Comparison of ENCODE assay signal across 24 mouse cellular contexts in the genomic region with DNA sequence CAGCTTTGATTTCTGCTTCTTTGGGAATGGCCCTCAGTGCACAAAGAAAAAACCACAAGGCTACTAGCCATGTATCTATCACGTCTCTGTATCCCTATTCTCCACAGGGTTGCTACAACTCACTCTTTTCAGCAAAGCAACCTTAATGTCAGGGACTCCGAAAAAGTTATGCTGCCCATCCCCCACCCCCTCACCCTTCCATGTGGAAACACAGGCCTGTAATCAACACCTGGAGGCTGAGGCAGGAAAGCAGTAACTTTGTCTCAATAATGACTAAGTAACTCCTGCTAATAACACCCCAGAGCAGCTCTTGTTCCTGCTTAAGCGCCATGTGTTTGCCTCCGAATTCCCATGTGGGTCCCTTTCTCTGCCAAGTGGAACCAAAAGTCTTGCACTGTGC. TPM values are rescaled to one million over a fixed set of nuclear protein-coding genes. Genes with fewer than 3 reads are reported as not detected.
DNase-seq lines count a peak whose midpoint lies in the region; ATAC-seq and TF ChIP-seq lines count a peak whose summit lies in the region.
"Had no signal": no experiment of that assay in that cellular context is flagged by ENCODE, and none has a peak within 500 bp of the region (broad histone marks: within the 10 kb centered on the region; RNA-seq: fewer than 3 reads in every experiment).

No protein-coding gene starts in this region.

- 0 out of 2 replicates have a peak overlapping the region, but pooled peaks have one; percentile 5 for H3K4me2 ChIP-seq in kidney, embryonic 14.5 days (replicated peaks; ENCODE audit: low read depth, low read length)
- H3K4me2 ChIP-seq in liver, embryonic 16.5 days (ENCODE audit: low read depth, low read length) = no peak overlapping the region
- no peak overlapping the region for H3K4me2 ChIP-seq in midbrain, embryonic 14.5 days (ENCODE audit: low read length)
- H3K4me2 ChIP-seq: forebrain, embryonic 15.5 days; heart, embryonic 12.5 days; hindbrain, embryonic 13.5 days; limb, embryonic 15.5 days; midbrain, embryonic 15.5 days had no signal

- H3K4me1 ChIP-seq in kidney, embryonic 14.5 days (ENCODE audit: control insufficient read depth, insufficient read depth, low read length) = peaks cover 27% of the 10 kb centered on the region
- peaks cover 6% of the 10 kb centered on the region for H3K4me1 ChIP-seq in ES-Bruce4 (ENCODE audit: control insufficient read depth, insufficient read depth, low read length)
- H3K4me1 ChIP-seq in brown adipose tissue, adult 24 weeks (ENCODE audit: control insufficient read depth, insufficient read depth, insufficient read length, low read length) = peaks cover 25% of the 10 kb centered on the region
- H3K4me1 ChIP-seq in liver, embryonic 16.5 days (ENCODE audit: control insufficient read depth, low read depth, low read length) = peaks cover 28% of the 10 kb centered on the region
- peaks cover 19% of the 10 kb centered on the region; the same call in 1 of the 2 replicates for H3K4me1 ChIP-seq in midbrain, embryonic 14.5 days (ENCODE audit: control insufficient read depth, insufficient read depth, low read length)

- TF ChIP-seq POLR2A in ES-Bruce4 (IDR thresholded peaks at IDR 0.05; ENCODE audit: insufficient read depth, low read length) = no peak

- TF ChIP-seq EP300 in ES-Bruce4 (IDR thresholded peaks at IDR 0.05; ENCODE audit: insufficient read depth, low read depth, low read length) = no peak

- ATAC-seq in kidney, embryonic 14.5 days (ENCODE audit: low FRiP score, low TSS enrichment) = no peak
- no peak for ATAC-seq in liver, embryonic 16.5 days (ENCODE audit: low read depth)
- no peak for ATAC-seq in midbrain, embryonic 14.5 days (ENCODE audit: low FRiP score, low TSS enrichment)
- ATAC-seq: forebrain, embryonic 15.5 days; midbrain, embryonic 15.5 days had no signal

- WGBS in kidney, embryonic 14.5 days = 89% methylated on average over 4 of the region's 4 CpGs
- WGBS in liver, embryonic 16.5 days (ENCODE audit: insufficient replicate concordance) = 67% methylated on average over 4 of the region's 4 CpGs
- 85% methylated on average over 4 of the region's 4 CpGs for WGBS in midbrain, embryonic 14.5 days

- DNase-seq in kidney, postnatal 4 days = no peak
- no peak for DNase-seq in midbrain, embryonic 14.5 days
- DNase-seq in gastrocnemius, postnatal 36 days = no peak
- DNase-seq: adrenal gland, postnatal 25 days; cerebellum, adult 11-12 months; cerebellum, postnatal 25 days; embryo, embryonic 11 days; heart, postnatal 14 days; lung, postnatal 10 days; spleen, adult 18-20 months; thymus, adult 18-20 months; thymus, postnatal 4 days had no signal

- intact Hi-C loops in gastrocnemius, postnatal 36 days (cut with DNase I) = no loop called here

- no peaks in the 10 kb centered on the region for H3K27me3 ChIP-seq in kidney, embryonic 14.5 days (ENCODE audit: control insufficient read depth, insufficient read depth, low read length)
- no peaks in the 10 kb centered on the region for H3K27me3 ChIP-seq in ES-Bruce4 (ENCODE audit: control insufficient read depth, insufficient read depth, low read length, poor library complexity, severe bottlenecking)
- no peaks in the 10 kb centered on the region for H3K27me3 ChIP-seq in liver, embryonic 16.5 days (ENCODE audit: control insufficient read depth, insufficient read depth, low read depth, low read length)
- H3K27me3 ChIP-seq in midbrain, embryonic 14.5 days (ENCODE audit: control insufficient read depth, insufficient read depth, low read length) = no peaks in the 10 kb centered on the region
- H3K27me3 ChIP-seq: CH12.LX; forebrain, embryonic 15.5 days; heart, embryonic 12.5 days; hindbrain, embryonic 13.5 days; limb, embryonic 15.5 days; megakaryocyte, embryonic 14.5 days; midbrain, embryonic 15.5 days had no signal

- H3K36me3 ChIP-seq in kidney, embryonic 14.5 days (ENCODE audit: control insufficient read depth, insufficient read depth, low read length) = no peaks in the 10 kb centered on the region
- H3K36me3 ChIP-seq in ES-Bruce4 (ENCODE audit: control insufficient read depth, insufficient read depth, low read length, poor library complexity, severe bottlenecking) = no peaks in the 10 kb centered on the region
- no peaks in the 10 kb centered on the region for H3K36me3 ChIP-seq in liver, embryonic 16.5 days (ENCODE audit: control insufficient read depth, insufficient read depth)
- no peaks in the 10 kb centered on the region for H3K36me3 ChIP-seq in midbrain, embryonic 14.5 days (ENCODE audit: control insufficient read depth, insufficient read depth, low read length)
- H3K36me3 ChIP-seq: forebrain, embryonic 15.5 days; heart, embryonic 12.5 days; hindbrain, embryonic 13.5 days; limb, embryonic 15.5 days; midbrain, embryonic 15.5 days had no signal

- no peak overlapping the region for H3K9ac ChIP-seq in kidney, embryonic 14.5 days (ENCODE audit: low read depth, low read length)
- H3K9ac ChIP-seq in ES-Bruce4 (ENCODE audit: low read depth, poor library complexity, severe bottlenecking) = peak overlapping the region; percentile 12; the same call in 1 of the 2 replicates
- H3K9ac ChIP-seq in liver, embryonic 16.5 days (ENCODE audit: low read depth, low read length) = no peak overlapping the region
- H3K9ac ChIP-seq in midbrain, embryonic 14.5 days (replicated peaks; ENCODE audit: low read length) = no peak overlapping the region
- H3K9ac ChIP-seq: forebrain, embryonic 15.5 days; heart, embryonic 12.5 days; hindbrain, embryonic 13.5 days; limb, embryonic 15.5 days; midbrain, embryonic 15.5 days had no signal

- TF ChIP-seq CTCF in ES-Bruce4 (IDR thresholded peaks at IDR 0.05; ENCODE audit: low read depth, low read length) = no peak

- H3K27ac ChIP-seq in kidney, embryonic 14.5 days (ENCODE audit: low read depth, low read length) = peak overlapping the region; percentile 73
- H3K27ac ChIP-seq in ES-Bruce4 (ENCODE audit: insufficient read depth, low read length) = peak overlapping the region; percentile 47
- H3K27ac ChIP-seq in brown adipose tissue, adult 24 weeks (replicated peaks; ENCODE audit: low read depth, low read length) = peak overlapping the region; percentile 45; the same call in 1 of the 2 replicates
- 0 out of 2 replicates have a peak overlapping the region, but pooled peaks have one; percentile 2 for H3K27ac ChIP-seq in liver, embryonic 16.5 days (ENCODE audit: low read length)
- H3K27ac ChIP-seq in midbrain, embryonic 14.5 days (replicated peaks; ENCODE audit: low read depth, low read length) = no peak overlapping the region
- H3K27ac ChIP-seq: forebrain, embryonic 15.5 days; hindbrain, embryonic 13.5 days; limb, embryonic 15.5 days; midbrain, embryonic 15.5 days had no signal

- H3K9me3 ChIP-seq in kidney, embryonic 14.5 days (ENCODE audit: control insufficient read depth, low read length) = no peaks in the 10 kb centered on the region
- H3K9me3 ChIP-seq in ES-Bruce4 (replicated peaks; ENCODE audit: control insufficient read depth, insufficient read depth, low read length, poor library complexity, severe bottlenecking) = peaks cover 9% of the 10 kb centered on the region; the same call in 1 of the 2 replicates
- H3K9me3 ChIP-seq in liver, embryonic 16.5 days (replicated peaks; ENCODE audit: control insufficient read depth, low read length) = no peaks in the 10 kb centered on the region
- H3K9me3 ChIP-seq in midbrain, embryonic 14.5 days (ENCODE audit: control insufficient read depth, low read length) = no peaks in the 10 kb centered on the region
- H3K9me3 ChIP-seq: forebrain, embryonic 15.5 days; heart, embryonic 12.5 days; hindbrain, embryonic 13.5 days; limb, embryonic 15.5 days; midbrain, embryonic 15.5 days had no signal

- H3K4me3 ChIP-seq in kidney, embryonic 14.5 days (ENCODE audit: low read length) = no peak overlapping the region
- H3K4me3 ChIP-seq in ES-Bruce4 (ENCODE audit: low read depth, low read length) = no peak overlapping the region
- H3K4me3 ChIP-seq in brown adipose tissue, adult 24 weeks (ENCODE audit: insufficient read depth, low read depth, low read length) = no peak overlapping the region
- peak overlapping the region; percentile 16 for H3K4me3 ChIP-seq in liver, embryonic 16.5 days (ENCODE audit: low read depth, low read length)
- no peak overlapping the region for H3K4me3 ChIP-seq in midbrain, embryonic 14.5 days (replicated peaks; ENCODE audit: low read depth, low read length)
- H3K4me3 ChIP-seq: forebrain, embryonic 15.5 days; heart, embryonic 12.5 days; hindbrain, embryonic 13.5 days; limb, embryonic 15.5 days; megakaryocyte, embryonic 14.5 days; midbrain, embryonic 15.5 days; myocyte had no signal

RNA-seq across cellular contexts. Expression of a gene that starts 17.3 kb away (rescaled TPM):
- polyA plus RNA-seq in kidney, embryonic 14.5 days (2014; fragmentation: Nextera tagmentation; extraction: Ambion mirVana) = 20.2 and 27.7 TPM in 2 replicates
- polyA plus RNA-seq in ES-Bruce4 (2011; ENCODE audit: insufficient read depth, insufficient read length, low read depth, missing spikeins) = 20.2 TPM in 2 replicates
- polyA plus RNA-seq in brown adipose tissue, adult 24 weeks (2012; ENCODE audit: insufficient read depth, insufficient read length, missing spikeins) = 8.2 and 9.1 TPM in 2 replicates
- polyA plus RNA-seq in liver, embryonic 16.5 days (2015; fragmentation: Nextera tagmentation; extraction: Ambion mirVana) = 4.4 and 4.5 TPM in 2 replicates
- 34.5 and 41.5 TPM in 2 replicates for polyA plus RNA-seq in midbrain, embryonic 14.5 days (2014; fragmentation: Nextera tagmentation; extraction: Ambion mirVana)
- 10 to 100 TPM; 18.3 to 21.2 TPM for total RNA-seq in gastrocnemius, postnatal 36 days (2021)
- total RNA-seq: CH12.LX had no signal
